Mouse (Mus musculus) liver, postnatal 0 days (tissue): ENCODE results near the gene Dhx33. TPM values are rescaled to one million over a fixed set of nuclear protein-coding genes. Genes with fewer than 3 reads are reported as not detected.

Source experiments
- ATAC-seq: fragments of 200-750 bp; cut with Nextera tagmentation; 2 replicates; pipeline ENCODE4 v1.8.0; 2017; ENCODE audit warnings: mild to moderate bottlenecking, moderate library complexity
- DNase-seq: peaks from one replicate; pipeline ENCODE4 v3.0.0-alpha.2; 2016
- H3K27ac ChIP-seq: fragments of 300-500 bp; sonication (generic); 2 replicates; pipeline ENCODE4 v1.5.1; 2014; ENCODE audit warnings: antibody characterized with exemption, moderate library complexity, mild to moderate bottlenecking, low read depth
- H3K27me3 ChIP-seq: fragments of 300-500 bp; sonication (generic); 2 replicates; pipeline ENCODE4 v1.6.1; 2014; ENCODE audit warnings: low read length, control low read depth, mixed read lengths; ENCODE audit not compliant: insufficient read depth
- H3K36me3 ChIP-seq: fragments of 300-500 bp; sonication (generic); replicated peaks from 2 replicates; pipeline ENCODE4 v1.6.1; 2014; ENCODE audit warnings: mild to moderate bottlenecking, control low read depth, low read length, moderate library complexity, mixed read lengths; ENCODE audit not compliant: insufficient read depth
- H3K4me1 ChIP-seq: fragments of 300-500 bp; sonication (generic); 2 replicates; pipeline ENCODE4 v1.6.1; 2014; ENCODE audit warnings: antibody characterized with exemption, mild to moderate bottlenecking, control low read depth; ENCODE audit not compliant: insufficient read depth
- H3K4me2 ChIP-seq: fragments of 300-500 bp; sonication (generic); 2 replicates; pipeline ENCODE4 v1.6.1; 2014; ENCODE audit warnings: low read depth, mild to moderate bottlenecking, low read length, moderate library complexity, mixed read lengths
- H3K4me3 ChIP-seq: fragments of 300-500 bp; sonication (generic); 2 replicates; pipeline ENCODE4 v1.5.1; 2014; ENCODE audit warnings: low read depth, low read length
- H3K9ac ChIP-seq: fragments of 300-500 bp; sonication (generic); replicated peaks from 2 replicates; pipeline ENCODE4 v1.6.1; 2014; ENCODE audit warnings: mild to moderate bottlenecking, moderate library complexity
- H3K9me3 ChIP-seq: fragments of 300-500 bp; sonication (generic); 2 replicates; pipeline ENCODE4 v1.6.1; 2016; ENCODE audit warnings: mild to moderate bottlenecking, control low read depth, low read length, mixed read lengths
- CTCF ChIP-seq: sonication (generic); IDR thresholded peaks from 2 replicates; pipeline ENCODE4 v1.5.1; 2016; ENCODE audit warnings: antibody characterized with exemption, low read depth
- EP300 ChIP-seq: IDR thresholded peaks from 2 replicates; pipeline ENCODE4 v1.6.1; 2016; ENCODE audit warnings: antibody characterized with exemption, low read depth, mild to moderate bottlenecking
- WGBS: fragments of 180-500 bp; shearing (Covaris S2); extraction: QIAGEN DNeasy Blood & Tissue Kit; methylation state at CpG from one replicate; pipeline ENCODE4 v1.1.7; 2014; ENCODE audit not compliant: insufficient replicate concordance; 5-methylcytosine and 5-hydroxymethylcytosine counted together
- polyA plus RNA-seq: library from polyadenylated mRNA; unstranded; fragments of >200 nt; fragmentation: Nextera tagmentation; extraction: Ambion mirVana; gene quantifications from 2 replicates; pipeline ENCODE4 v1.2.1, GENCODE M21; 2015

Dhx33 gene
- polyA plus RNA-seq, 1 experiment from 2014 or later = 3.5 TPM

DNA sequence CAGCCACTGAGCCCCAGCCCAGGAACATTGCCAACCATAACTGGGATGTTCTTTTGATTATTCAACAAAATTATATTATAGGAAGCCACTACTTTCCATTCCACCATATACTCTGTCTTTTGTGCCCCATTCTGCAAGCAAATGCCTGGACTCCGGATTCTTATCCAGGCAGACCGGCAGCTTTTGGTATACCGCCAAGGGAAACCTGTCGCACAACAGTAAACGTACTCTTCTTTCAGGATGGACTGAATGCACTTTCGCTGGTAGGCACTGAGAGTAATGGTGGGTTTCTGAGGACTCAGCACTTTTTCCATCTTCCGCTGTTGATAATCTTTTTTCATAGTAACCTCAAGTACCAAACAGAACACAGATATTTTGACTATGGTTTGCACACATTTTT is 60.6 kb downstream of the Dhx33 start:
- no peak for ATAC-seq
- DNase-seq = no peak
- no peaks in the 10 kb centered on the region for H3K9me3 ChIP-seq
- WGBS = 92% methylated on average over 7 of the region's 7 CpGs
- no peak overlapping the region for H3K4me2 ChIP-seq
- H3K4me3 ChIP-seq = no peak overlapping the region
- TF ChIP-seq CTCF (no peak), EP300 (no peak)
- no peak overlapping the region for H3K9ac ChIP-seq
- H3K36me3 ChIP-seq = peaks cover 80% of the 10 kb centered on the region
- no peak overlapping the region for H3K27ac ChIP-seq
- no peaks in the 10 kb centered on the region for H3K27me3 ChIP-seq
- H3K4me1 ChIP-seq = no peaks in the 10 kb centered on the region

DNA sequence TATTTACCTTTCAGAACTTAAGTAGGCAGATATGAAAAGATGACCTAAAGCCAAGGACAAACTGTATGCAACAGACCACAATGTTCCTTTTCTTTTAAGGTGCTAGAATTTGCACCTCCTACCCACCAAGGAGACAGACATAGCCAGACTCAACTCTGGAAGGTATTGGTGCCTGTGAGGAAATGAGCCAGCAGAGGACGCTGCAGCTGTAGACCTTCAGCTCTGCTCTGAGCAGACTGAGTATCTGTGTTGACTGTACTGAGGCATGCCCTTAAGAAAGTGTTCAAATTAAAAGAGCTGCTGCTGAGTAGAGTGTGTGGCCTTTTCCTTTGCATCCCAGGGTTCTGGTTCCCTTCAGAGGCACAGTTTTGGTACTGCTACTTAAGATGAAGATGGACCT is 61.6 kb downstream of the Dhx33 start:
- ATAC-seq (no peak), DNase-seq (no peak)
- no peaks in the 10 kb centered on the region for H3K9me3 ChIP-seq
- 82% methylated on average over 1 of the region's 1 CpGs for WGBS
- H3K9ac ChIP-seq = no peak overlapping the region
- no peak overlapping the region for H3K4me3 ChIP-seq
- no peaks in the 10 kb centered on the region for H3K27me3 ChIP-seq
- no peaks in the 10 kb centered on the region for H3K4me1 ChIP-seq
- H3K27ac ChIP-seq = no peak overlapping the region
- H3K36me3 ChIP-seq = peaks cover 80% of the 10 kb centered on the region
- H3K4me2 ChIP-seq = no peak overlapping the region
- no peak; the same call in 1 of the 2 replicates for TF ChIP-seq CTCF
- no peak for TF ChIP-seq EP300

DNA sequence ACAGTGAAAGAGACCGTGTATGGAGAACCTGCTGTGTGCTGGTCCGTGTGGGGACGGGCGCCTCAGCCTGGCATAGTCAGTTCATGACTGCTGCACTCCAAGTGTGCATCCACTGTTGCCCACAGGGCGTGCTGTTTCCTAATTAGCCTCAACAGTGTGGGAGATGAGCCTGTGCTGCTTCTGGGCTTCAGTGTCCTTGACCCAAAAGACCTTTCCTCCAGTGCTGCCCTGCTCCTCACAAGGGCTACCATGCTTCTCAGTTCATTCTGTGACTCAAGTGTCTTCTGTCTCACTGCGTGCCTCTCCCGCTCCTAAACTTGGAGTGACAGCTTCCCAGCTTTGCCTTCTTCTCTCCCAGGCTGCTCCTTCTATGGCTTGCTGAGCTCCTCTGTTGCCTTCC is 68.9 kb downstream of the Dhx33 start:
- WGBS = 86% methylated on average over 7 of the region's 7 CpGs
- H3K4me2 ChIP-seq = no peak overlapping the region
- no peaks in the 10 kb centered on the region for H3K4me1 ChIP-seq
- DNase-seq = no peak
- H3K9ac ChIP-seq = no peak overlapping the region
- no peak overlapping the region for H3K4me3 ChIP-seq
- ATAC-seq = no peak
- no peak overlapping the region for H3K27ac ChIP-seq
- no peaks in the 10 kb centered on the region for H3K9me3 ChIP-seq
- peaks cover 61% of the 10 kb centered on the region for H3K36me3 ChIP-seq
- TF ChIP-seq CTCF = 0 out of 2 replicates have a peak, but pooled peaks have one; percentile 18
- no peak for TF ChIP-seq EP300
- no peaks in the 10 kb centered on the region for H3K27me3 ChIP-seq

Other genes starting within 250 kb of the Dhx33 start
- gene Zfp3, start 240.2 kb downstream of the Dhx33 start, polyA plus RNA-seq = 1.9 and 2.0 TPM in 2 replicates
- 2.6 and 3.0 TPM in 2 replicates for gene Scimp, start 191.9 kb downstream of the Dhx33 start, polyA plus RNA-seq
- gene Rabep1, start 159.7 kb downstream of the Dhx33 start, polyA plus RNA-seq = 18.3 and 18.5 TPM in 2 replicates
- 31.6 and 33.1 TPM in 2 replicates for gene Nup88, start 34.5 kb downstream of the Dhx33 start, polyA plus RNA-seq
- 51.4 and 51.7 TPM in 2 replicates for gene Rpain, start 34.2 kb downstream of the Dhx33 start, polyA plus RNA-seq
- 135 TPM in 2 replicates for gene C1qbp, start 21.4 kb downstream of the Dhx33 start, polyA plus RNA-seq
- 10.8 and 10.9 TPM in 2 replicates for gene Mis12, start 15.2 kb upstream of the Dhx33 start, polyA plus RNA-seq
- 46.4 and 46.7 TPM in 2 replicates for gene Derl2, start 15.4 kb upstream of the Dhx33 start, polyA plus RNA-seq
- gene 6330403K07Rik, start 29.1 kb upstream of the Dhx33 start, polyA plus RNA-seq = 0.36 and 0.51 TPM in 2 replicates
- 0.08 and 0.19 TPM in 2 replicates for gene Nlrp1a, start 140.3 kb upstream of the Dhx33 start, polyA plus RNA-seq
- gene Nlrp1b, start 226.3 kb upstream of the Dhx33 start, polyA plus RNA-seq = 0.04 TPM in 2 replicates